Mouse (Mus musculus): ENCODE results near the gene Emilin2.

DNA sequence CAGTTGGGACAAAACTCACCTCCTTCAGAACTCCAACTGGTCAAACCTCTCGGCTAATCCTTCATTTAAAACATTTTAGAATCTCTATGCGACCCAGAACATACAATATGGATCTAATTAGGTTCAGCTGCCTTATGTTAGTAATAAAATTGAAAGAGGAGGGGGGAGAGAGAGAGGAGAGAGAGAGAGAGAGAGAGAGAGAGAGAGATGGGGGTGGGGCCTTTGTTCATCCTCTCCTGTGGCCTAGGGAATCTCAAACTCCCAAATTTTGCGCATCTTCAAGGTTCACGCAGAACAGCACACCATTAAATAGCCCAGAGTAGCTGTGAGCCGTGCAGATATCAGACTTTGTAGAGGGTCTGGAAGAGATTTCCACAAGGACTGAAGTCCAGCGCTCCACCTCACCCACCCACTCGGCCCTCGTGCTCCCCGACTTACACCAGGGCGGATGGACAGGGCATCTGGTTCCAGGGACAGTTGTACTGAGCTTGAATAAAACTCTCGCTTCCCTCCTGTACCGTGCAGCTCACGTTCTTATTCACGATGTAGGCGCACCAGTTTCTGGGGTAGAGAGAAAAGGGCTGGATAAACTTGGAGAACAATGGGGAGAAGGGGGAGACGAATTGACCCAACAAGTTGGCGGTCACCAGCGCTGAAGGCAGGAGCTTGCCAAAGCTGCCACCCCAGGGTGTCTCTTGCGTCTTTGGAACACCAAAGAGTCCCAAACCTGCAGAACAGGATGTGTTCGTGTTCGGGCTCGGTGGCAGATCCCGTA, 1.9 kb downstream of the Emilin2 start:
- TF ChIP-seq GATA1 (IDR thresholded peaks at IDR 0.05; ENCODE audit: low read length) (no peak), TAL1 (IDR thresholded peaks at IDR 0.05; ENCODE audit: low read length) (no peak)
